Mouse (Mus musculus): ENCODE data around the gene Per1.

Gene Per1

GRCm38 (mm10) chr11:69121741-69122335 is 26.8 kb downstream of the Per1 start:
- TF ChIP-seq GATA4 (IDR thresholded peaks at IDR 0.05; ENCODE audit: insufficient replicate concordance, low read length): no peak

GRCm38 (mm10) chr11:69122336-69122951 is 27.4 kb downstream of the Per1 start, which contains the start of gene 9130213A22Rik:
Gene 9130213A22Rik (minus strand): TSS chr11:69122589.
- TF ChIP-seq GATA4 (IDR thresholded peaks at IDR 0.05; ENCODE audit: insufficient replicate concordance, low read length): peak; percentile 47; the same call in 1 of the 2 replicates

GRCm38 (mm10) chr11:69123056-69123692 is 28.2 kb downstream of the Per1 start:
- TF ChIP-seq GATA4 (IDR thresholded peaks at IDR 0.05; ENCODE audit: insufficient replicate concordance, low read length): 0 out of 2 replicates have a peak, but pooled peaks have one; percentile 21

- no peak for TF ChIP-seq GATA4 (IDR thresholded peaks at IDR 0.05; ENCODE audit: insufficient replicate concordance, low read length)
These were observed 28.9 kb downstream of the Per1 start for GRCm38 (mm10) chr11:69123693-69124497.

- no peak for TF ChIP-seq GATA4 (IDR thresholded peaks at IDR 0.05; ENCODE audit: insufficient replicate concordance, low read length)
These were observed 29.5 kb downstream of the Per1 start for GRCm38 (mm10) chr11:69124498-69124847.

- peak; percentile 32; the same call in 1 of the 2 replicates for TF ChIP-seq GATA4 (IDR thresholded peaks at IDR 0.05; ENCODE audit: insufficient replicate concordance, low read length)
These were observed 30.2 kb downstream of the Per1 start for GRCm38 (mm10) chr11:69125041-69125851.

- TF ChIP-seq GATA4 (IDR thresholded peaks at IDR 0.05; ENCODE audit: insufficient replicate concordance, low read length): no peak
These were observed 30.7 kb downstream of the Per1 start, which contains the start of gene Aloxe3 for GRCm38 (mm10) chr11:69125852-69125918. Gene Aloxe3 (plus strand): TSS chr11:69125896.

- no peak for TF ChIP-seq GATA4 (IDR thresholded peaks at IDR 0.05; ENCODE audit: insufficient replicate concordance, low read length)
These were observed 31.1 kb downstream of the Per1 start for GRCm38 (mm10) chr11:69125919-69126705.

GRCm38 (mm10) chr11:69126706-69127095 is 31.7 kb downstream of the Per1 start:
- no peak for TF ChIP-seq GATA4 (IDR thresholded peaks at IDR 0.05; ENCODE audit: insufficient replicate concordance, low read length)

GRCm38 (mm10) chr11:69128426-69129122 is 33.6 kb downstream of the Per1 start:
- TF ChIP-seq GATA4 (IDR thresholded peaks at IDR 0.05; ENCODE audit: insufficient replicate concordance, low read length): no peak

- no peak for TF ChIP-seq GATA4 (IDR thresholded peaks at IDR 0.05; ENCODE audit: insufficient replicate concordance, low read length)
These were observed 38.5 kb downstream of the Per1 start for GRCm38 (mm10) chr11:69133566-69133922.

- TF ChIP-seq GATA4 (IDR thresholded peaks at IDR 0.05; ENCODE audit: insufficient replicate concordance, low read length): no peak
These were observed 39.1 kb downstream of the Per1 start for GRCm38 (mm10) chr11:69133923-69134621.

- no peak for TF ChIP-seq GATA4 (IDR thresholded peaks at IDR 0.05; ENCODE audit: insufficient replicate concordance, low read length)
These were observed 39.6 kb downstream of the Per1 start for GRCm38 (mm10) chr11:69134622-69134968.
